Mouse (Mus musculus): ENCODE results near the gene Sag. TPM values are rescaled to one million over a fixed set of nuclear protein-coding genes. Genes with fewer than 3 reads are reported as not detected.
"Not testable (repeated sequence)": the region's sequence is repeated elsewhere in the genome, so short reads cannot be mapped to it uniquely, and the experiment has no call there.

Gene Sag
- total RNA-seq, 2 experiments from 2014 or later, result 3.1 to 3.4 TPM

DNA sequence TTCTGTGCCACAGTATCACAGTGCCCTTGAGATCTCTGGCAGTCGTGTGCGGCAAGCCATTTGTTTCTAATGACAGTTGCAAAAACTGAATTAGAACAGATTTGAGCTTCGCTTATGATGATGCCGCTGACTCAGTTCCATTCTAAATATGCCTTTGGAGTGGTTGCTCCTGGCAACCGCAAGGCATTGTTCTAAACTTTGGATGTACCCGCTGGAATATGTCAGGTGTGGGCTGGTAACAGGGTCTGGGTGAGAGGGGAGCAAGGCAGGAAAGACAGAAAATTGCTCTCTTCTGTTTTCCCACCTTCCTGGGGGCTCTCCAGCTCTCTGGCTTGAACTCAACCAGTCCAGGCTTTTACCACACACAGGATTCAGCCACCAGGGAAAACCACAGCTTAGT lies 9.7 kb downstream of the Sag start:
- DNase-seq (ENCODE audit: low spot score in 2 of 2), result peak; percentile 75 to 86
- intact Hi-C loops (cut with DNase I), result no loop called here

DNA sequence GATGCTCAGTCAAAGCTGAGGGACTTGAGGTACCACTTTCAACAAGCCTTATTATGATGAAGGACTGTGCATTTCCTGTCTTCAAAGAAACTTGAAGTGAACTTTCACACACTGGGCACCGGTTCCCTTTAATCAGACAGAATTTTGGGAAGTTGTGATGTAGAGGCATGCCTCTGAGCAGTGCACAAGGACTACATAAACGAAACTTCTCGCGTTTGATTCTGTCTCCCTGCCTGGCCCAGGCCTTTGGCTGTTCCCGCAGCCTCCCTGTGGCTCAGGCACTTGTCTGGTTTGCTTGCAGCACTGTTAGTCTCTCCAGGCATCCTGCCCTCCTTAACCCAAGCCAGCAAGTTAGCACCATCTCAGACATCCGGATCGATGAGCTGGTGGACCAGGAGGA lies 10.2 kb downstream of the Sag start:
- intact Hi-C loops (cut with DNase I), result no loop called here
- no peak for DNase-seq (ENCODE audit: low spot score in 2 of 2)

DNA sequence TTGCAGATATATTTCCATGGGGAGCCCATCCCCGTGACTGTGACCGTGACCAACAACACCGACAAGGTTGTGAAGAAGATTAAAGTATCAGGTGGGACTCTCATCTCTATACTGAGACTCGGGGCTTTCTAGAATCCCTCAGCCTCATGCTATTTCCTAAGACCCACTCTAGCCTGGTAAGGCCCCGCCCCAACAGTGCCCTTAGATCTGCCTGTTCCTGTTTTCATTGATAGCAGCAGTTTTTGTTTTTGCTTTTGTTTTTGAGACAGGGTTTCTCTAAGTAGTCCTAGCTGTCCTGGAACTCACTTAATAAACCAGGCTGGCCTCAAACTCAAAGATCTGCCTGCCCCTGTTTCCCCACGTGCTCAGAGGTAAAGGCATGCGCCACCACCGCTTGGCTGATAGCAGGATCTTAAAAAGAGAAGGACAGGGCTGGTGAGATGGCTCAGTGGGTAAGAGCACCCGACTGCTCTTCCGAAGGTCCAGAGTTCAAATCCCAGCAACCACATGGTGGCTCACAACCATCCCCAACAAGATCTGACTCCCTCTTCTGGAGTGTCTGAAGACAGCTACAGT lies 21.0 kb downstream of the Sag start:
- intact Hi-C loops (cut with DNase I), result no loop called here

DNA sequence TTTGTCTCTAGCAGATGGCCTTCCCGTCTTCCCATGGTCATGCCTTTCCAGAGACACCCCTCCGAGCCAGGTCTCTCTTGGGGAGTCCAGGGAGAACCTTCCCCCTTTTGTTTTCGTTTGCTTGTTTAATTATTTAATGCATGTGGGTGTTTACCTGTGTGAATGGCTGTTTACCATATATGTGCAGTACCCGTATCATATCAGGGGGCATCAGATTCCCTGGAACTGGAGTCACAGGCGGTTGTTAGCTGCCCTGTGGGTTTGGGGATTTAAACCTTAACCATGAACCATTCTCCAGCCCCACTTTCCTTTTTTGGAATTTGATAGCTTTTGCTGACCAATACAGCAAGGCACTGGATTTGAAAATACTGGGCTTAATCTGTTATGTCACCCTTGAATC lies 21.8 kb downstream of the Sag start:
- DNase-seq (ENCODE audit: low spot score in 2 of 2), result no peak
- intact Hi-C loops (cut with DNase I), result no loop called here

More for the DNA sequence above, 21.0 kb downstream of the Sag start:
- no peak for DNase-seq (ENCODE audit: low spot score in 2 of 2)

DNA sequence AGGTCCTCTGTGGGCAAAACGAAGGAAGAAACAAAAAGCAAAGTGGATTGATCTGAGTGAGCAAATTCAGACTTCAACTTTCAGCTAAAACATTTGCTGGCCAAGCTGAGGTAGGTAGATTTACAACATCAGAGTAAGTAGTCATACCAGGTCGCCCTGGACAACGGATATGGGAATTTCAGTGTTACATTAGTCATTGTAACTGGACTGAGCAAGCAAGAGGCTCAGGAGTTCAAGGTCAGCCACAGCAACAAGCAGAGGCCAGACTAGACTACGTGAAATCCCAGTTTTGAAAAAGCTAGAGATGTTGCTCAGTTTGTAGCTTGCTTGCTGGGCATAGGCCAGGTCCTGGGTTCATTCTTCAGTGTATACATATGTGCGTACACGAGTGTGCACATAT lies 22.5 kb downstream of the Sag start:
- intact Hi-C loops (cut with DNase I), result no loop called here

DNA sequence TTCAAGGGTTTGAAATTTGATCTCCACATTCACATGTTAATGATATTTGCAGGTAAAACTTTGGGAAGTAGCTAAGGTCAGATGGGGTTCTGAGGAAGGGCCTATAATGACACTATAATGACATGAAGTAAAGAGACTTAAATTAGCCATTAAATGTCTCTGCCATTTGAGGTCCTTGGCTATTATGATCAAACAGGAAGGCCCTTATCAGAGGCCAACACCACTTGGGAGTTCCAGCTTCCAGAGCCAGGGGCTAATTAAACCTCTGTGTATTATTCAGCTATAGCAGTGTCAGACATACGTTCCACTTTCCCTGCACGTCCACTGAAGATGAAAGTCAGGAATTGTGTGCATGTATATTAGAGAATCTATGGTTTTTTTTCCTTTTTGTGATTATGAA lies 23.0 kb downstream of the Sag start:
- DNase-seq (ENCODE audit: low spot score in 2 of 2), result no peak
- intact Hi-C loops (cut with DNase I), result no loop called here

More for the DNA sequence above, 22.5 kb downstream of the Sag start:
- DNase-seq (ENCODE audit: low spot score in 2 of 2), result no peak

DNA sequence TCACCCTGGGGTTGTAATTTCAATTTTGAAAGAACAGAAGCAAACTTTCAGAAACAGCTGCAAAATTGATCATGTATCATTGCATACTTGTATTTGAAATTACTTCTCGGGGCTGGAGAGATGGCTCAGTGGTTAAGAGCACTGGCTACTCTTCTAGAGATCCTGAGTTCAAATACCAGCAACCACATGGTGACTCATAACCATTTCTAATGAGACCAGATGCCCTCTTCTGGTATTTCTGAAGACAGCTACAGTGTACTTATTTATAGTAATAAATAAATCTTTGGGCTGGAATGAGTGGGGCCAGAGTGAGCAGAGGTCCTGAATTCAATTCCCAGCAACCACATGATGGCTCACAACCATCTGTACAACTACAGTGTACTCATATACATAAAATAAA lies 24.0 kb downstream of the Sag start:
- DNase-seq (ENCODE audit: low spot score in 2 of 2); intact Hi-C loops (cut with DNase I): not testable (repeated sequence)

DNA sequence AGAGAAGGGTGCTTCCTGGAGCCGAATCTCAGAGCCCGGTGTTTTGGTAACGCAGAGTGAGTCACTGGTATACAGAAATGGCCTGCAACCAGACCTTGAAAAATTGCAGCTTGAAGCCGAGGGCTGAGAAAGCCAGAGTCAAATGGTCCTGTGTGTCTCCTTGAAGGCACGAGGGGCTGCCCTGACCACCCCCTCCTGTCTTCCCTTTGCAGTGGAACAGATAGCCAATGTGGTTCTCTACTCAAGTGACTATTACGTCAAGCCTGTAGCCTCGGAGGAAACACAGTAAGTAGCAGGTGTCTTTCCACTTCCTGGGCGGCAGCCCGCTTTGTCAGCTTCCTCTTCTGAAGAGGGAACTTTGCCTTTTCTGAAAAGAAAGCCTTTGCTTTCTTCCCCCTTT lies 24.7 kb downstream of the Sag start:
- peak; percentile 20 to 51 for DNase-seq (ENCODE audit: low spot score in 2 of 2)
- intact Hi-C loops (cut with DNase I), result no loop called here

DNA sequence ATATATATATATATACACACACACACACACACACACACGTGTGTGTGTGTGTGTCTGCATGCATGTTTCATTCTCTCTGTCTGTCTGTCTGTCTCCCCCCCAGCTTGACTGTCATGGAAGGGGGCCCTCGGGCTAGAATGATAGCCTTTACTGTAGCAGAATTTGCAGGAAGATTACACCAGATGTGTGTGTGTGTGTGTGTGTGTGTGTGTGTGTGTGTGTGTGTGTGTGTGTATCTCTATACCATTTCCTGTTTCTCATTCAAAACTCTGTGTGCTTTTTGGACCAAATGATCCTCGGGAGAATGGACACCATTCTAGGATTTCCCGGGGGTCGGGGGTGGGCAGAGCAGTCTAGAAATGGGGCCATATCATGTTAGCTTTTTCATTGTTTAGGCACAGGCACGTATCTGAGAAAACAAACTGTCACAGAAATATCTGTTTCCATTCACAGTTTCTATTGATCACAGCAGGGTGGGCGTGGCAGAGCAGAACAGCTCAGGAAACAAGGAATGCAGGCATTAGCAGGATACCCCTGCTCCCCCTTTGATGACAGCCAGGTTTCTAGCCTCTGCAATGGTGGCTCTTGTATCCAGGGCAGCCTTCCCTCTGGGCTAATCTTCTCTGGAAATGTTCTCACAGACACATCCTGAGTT lies 25.6 kb downstream of the Sag start:
- DNase-seq (ENCODE audit: low spot score in 2 of 2), result no peak
- intact Hi-C loops (cut with DNase I), result no loop called here

DNA sequence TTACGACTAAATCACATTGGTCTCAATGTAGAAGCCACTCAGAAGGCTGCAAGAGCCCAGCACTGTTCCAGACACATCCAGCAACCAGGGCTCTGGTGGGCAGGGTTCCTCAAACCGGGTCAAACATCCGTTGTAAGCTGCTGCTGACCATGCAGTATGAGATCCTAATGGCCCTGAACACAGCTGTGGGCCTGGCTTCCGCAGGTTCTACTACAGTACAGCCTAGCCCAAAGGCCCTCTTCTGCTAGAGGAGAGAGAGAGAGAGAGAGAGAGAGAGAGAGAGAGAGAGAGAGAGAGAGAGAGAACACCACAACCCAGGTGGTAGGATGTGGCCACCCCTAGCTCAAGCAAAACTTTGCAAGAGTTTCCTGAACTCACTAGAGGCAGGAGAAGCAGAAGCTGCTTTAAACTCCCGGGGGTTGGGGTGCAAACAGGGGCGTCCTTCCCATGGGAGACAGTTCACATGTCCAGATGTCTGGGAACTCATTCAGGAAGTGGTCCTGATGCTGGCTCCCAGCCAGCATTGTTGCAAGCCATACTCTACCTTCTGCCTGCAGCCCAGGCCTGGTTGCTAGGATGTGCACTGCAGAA lies 26.2 kb downstream of the Sag start:
- intact Hi-C loops (cut with DNase I), result no loop called here
- peak in 1 of 2 experiments; percentile 20 for DNase-seq (ENCODE audit: low spot score in 2 of 2)

DNA sequence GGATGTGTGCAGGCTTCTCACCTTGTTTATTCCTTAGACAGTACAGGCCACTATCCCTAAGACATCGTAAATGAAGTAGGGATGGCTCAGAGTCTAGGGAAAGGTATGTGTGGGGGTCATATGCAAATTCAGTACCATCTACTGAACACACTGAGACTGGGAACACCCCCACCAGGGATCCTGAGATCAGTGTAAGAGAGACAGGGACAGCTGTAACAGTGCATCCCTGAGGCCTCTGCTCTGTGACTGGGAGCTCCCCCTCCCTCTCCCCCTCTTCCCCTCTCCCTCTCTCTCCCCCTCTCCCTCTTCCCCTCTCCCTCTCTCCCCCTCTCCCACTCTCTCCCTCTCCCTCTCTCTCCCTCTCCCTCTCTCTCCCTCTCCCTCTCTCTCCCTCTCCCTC lies 33.0 kb downstream of the Sag start:
- no peak for DNase-seq (ENCODE audit: low spot score in 2 of 2)
- intact Hi-C loops (cut with DNase I), result no loop called here

DNA sequence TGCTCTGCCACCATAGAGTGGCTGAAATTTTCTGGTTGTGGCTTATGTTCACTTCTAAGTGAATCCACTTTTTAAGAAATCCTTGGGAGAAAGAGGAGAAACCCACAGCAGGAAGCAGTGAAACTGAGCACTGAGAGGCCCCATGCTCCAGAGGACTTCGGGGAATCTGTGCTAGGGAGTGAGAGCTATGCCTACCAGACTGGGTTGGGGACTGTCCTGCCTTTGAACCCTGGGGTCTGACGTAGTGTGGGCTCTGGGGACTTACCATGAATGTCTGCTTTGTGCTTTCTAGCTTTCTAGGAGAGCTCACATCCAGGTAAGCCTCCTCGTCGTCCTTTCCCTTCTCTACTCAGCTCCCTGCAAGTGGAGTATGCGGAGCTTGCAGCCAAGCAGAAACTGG lies 33.5 kb downstream of the Sag start:
- intact Hi-C loops (cut with DNase I), result no loop called here
- no peak for DNase-seq (ENCODE audit: low spot score in 2 of 2)

DNA sequence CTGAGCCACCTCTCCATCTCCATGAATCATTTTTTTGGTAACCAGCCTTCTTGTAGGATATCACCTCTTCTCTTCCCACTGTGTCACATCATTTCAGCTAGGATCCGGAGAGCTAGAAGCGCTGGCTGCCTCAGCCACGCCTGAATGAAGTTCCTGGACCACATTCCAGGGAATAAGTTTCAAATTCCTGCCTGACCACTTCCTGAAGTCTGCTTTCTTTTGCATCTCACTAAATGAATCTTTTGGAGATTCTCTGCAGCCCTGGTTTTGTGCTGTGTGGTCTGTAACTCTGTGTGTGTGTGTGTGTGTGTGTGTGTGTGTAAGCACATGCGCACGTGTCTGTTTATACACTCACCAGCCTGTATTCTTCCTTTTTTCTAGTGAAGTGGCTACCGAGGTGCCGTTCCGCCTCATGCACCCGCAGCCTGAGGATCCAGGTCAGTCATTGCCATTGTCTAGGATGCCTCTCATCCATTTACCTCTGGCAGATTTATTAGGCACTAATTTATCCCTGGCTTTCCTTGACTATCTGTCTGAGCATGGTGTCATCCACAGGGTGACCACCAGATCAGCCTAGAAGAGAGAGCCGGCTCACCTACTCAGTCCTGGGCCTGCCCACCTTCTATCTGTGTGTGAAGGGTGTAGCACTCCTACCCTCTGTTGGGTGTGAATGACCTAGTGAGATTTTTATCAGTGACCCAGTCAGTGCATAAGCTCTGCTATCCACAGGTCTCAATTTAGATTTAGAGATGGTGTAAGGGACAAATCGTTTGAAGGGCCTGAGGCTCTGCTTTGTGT lies 37.1 kb downstream of the Sag start:
- no peak for DNase-seq (ENCODE audit: low spot score in 2 of 2)
- intact Hi-C loops (cut with DNase I), result no loop called here

DNA sequence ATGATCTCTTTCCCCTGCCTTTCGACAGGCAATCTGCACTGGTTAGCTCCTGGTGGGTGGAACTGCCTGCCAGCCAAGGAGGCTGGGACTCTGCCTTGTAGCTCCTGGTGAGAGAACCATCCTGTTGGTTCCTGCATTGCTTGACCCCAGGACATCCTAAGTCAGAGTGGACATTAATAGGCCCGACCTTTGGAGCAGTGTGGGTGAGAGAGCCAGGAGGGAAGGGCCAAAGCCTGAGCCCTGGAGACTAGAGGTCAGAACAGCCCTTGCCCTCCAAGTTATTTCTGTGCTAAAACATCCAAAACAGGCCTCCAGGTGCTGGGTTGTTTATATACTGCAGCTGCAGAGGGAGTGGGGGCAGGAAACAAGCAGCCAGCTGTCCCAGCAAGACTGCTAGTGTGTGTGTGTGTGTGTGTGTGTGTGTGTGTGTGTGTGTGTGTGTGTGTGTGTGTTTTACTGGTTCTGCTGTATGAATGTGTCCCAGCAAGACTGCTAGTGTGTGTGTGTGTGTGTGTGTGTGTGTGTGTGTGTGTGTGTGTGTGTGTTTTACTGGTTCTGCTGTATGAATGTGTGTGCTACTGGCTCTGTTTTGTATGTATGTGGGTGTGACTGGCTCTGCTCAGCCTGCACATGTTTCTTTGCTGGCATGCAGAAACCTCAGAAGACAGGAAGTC lies 43.5 kb downstream of the Sag start:
- intact Hi-C loops (cut with DNase I), result no loop called here
- peak; percentile 28 to 30 for DNase-seq (ENCODE audit: low spot score in 2 of 2)

DNA sequence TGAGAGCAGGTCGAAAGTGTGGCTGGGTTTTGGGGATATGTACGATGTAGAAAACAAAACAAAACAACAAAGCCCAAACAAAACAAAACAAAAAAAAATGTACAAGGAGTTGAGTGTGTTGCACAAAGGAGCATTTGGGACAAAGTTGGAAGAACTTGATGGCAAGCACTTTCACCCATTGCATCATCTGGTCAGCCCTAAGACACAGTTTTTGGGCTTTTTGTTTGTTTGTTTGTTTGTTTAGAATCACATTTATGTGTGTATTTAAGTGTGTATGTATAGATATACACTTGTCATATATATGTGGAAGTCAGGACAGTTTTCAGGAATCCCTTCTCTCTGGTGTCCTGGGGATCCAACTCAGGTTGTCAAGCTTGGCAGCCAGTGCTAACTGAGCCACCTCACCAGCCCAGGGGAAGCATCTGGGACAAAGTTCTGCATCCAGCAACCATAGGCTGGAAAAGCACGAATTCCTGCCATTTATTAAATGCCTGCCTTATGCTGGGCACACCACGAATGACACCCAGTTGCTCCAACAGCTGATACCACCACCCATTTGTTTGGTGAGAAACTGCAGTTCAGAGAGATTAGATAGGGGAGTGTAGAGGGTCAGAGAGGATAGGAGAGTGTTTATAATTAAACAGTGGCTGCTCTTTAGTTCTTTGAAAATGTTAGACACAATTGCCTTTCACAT lies 44.1 kb downstream of the Sag start:
- intact Hi-C loops (cut with DNase I), result no loop called here
- no peak for DNase-seq (ENCODE audit: low spot score in 2 of 2)

DNA sequence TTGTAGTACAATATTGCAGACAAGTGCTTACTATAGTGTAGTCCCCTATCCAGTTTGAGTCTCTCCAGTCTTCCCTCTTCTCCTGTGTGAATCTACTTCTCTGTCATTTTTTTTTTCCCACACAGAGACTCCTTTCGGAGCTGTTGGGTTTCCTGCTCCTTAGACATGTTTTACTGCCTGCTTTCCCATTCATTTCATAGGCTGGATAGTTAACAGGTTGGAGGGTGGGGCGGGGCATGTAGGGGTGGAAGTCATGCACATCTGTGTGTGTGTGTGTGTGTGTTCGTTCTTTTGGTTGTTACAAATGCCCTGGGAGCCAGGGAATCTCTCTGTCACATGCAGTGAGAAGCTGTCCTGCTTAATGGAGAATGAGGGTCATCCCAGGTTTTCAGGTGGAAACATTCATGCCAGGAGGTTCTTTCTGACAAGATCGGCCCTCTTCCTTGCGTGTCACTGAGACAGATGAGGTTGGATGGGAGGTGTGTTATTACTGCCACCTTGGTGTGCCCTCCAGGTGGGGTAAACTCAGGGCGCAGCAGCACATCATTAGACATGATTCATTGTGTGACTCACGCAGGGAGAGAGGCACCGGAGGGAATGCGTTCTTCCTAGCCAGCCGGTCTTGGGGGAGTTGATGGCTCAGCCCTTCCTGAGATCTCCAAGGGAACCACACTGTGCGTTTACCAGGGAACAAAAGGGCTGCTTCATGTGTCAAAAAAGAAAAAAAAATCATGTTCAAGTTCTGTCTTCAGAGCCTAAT lies 44.9 kb downstream of the Sag start:
- intact Hi-C loops (cut with DNase I), result no loop called here
- DNase-seq (ENCODE audit: low spot score in 2 of 2), result peak; percentile 42 to 74

DNA sequence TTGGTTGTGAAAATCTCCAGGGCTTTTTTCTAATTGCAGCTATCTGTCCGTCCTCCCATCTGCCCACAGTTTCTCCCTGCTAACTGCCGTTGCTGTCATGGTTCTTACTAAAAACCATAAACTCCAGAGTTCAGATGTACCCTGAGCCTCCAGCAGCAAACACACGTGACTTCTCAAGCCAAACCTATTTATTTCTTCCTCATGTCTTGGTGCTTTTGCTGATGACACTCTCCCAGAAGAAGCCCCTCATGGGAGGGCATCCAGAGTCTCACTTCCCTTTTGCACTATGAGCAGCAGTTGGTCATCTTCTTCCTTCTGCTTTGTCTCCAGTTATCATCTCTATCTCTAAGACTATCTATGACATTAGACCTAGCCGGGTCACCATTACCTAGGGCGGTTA lies 45.8 kb downstream of the Sag start:
- intact Hi-C loops (cut with DNase I), result no loop called here

DNA sequence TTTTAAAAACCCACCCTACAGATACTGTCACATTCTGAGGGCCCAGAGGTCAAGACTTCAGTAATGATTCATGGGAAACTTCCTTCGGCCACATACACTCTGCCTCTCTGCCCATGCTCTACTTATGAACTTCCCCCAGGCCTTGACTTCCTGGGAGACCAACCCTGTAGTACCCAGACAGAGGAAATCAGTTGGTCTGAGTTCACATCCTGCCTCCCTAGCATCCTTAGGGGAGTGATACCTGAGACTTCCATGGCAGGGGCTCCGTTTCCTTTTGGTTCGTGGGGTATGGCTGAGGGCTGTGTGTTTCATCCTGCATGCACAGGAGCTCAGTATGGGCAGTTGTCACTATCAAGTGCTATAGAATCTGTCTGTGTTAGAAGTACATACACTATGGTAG lies 47.9 kb downstream of the Sag start:
- intact Hi-C loops (cut with DNase I), result no loop called here

More for the DNA sequence above, 45.8 kb downstream of the Sag start:
- no peak for DNase-seq (ENCODE audit: low spot score in 2 of 2)

More for the DNA sequence above, 47.9 kb downstream of the Sag start:
- DNase-seq (ENCODE audit: low spot score in 2 of 2), result no peak

Measured in left cerebral cortex, postnatal 25 days (tissue).